Mouse (Mus musculus) stomach, embryonic 14.5 days (tissue): ENCODE data around the gene Vmn1r229. TPM values are rescaled to one million over a fixed set of nuclear protein-coding genes. Genes with fewer than 3 reads are reported as not detected.

Source experiments
- ATAC-seq: fragments of 200-750 bp; cut with Nextera tagmentation; 2 replicates; pipeline ENCODE4 v1.8.0; 2017; ENCODE audit warnings: low read depth, moderate TSS enrichment; ENCODE audit not compliant: insufficient number of reproducible peaks, insufficient read depth, low FRiP score
- H3K27ac ChIP-seq: fragments of 300-500 bp; sonication (generic); 2 replicates; pipeline ENCODE4 v1.5.1; 2014; ENCODE audit warnings: mild to moderate bottlenecking, low read length, moderate library complexity, mixed read lengths
- H3K27me3 ChIP-seq: fragments of 300-500 bp; sonication (generic); 2 replicates; pipeline ENCODE4 v1.6.1; 2014; ENCODE audit warnings: low read length, control low read depth, mixed read lengths; ENCODE audit not compliant: control insufficient read depth, insufficient read depth
- H3K36me3 ChIP-seq: fragments of 300-500 bp; sonication (generic); 2 replicates; pipeline ENCODE4 v1.6.1; 2014; ENCODE audit warnings: mild to moderate bottlenecking, control low read depth, low read length, moderate library complexity, mixed read lengths; ENCODE audit not compliant: control insufficient read depth, insufficient read depth
- H3K4me1 ChIP-seq: fragments of 300-500 bp; sonication (generic); 2 replicates; pipeline ENCODE4 v1.6.1; 2014; ENCODE audit warnings: low read length, control low read depth, mixed read lengths; ENCODE audit not compliant: control insufficient read depth, insufficient read depth
- H3K4me2 ChIP-seq: fragments of 300-500 bp; sonication (generic); replicated peaks from 2 replicates; pipeline ENCODE4 v1.6.1; 2014; ENCODE audit warnings: low read depth, low read length, control low read depth
- H3K4me3 ChIP-seq: fragments of 300-500 bp; sonication (generic); 2 replicates; pipeline ENCODE4 v1.5.1; 2014; ENCODE audit warnings: low read depth, low read length, control low read depth
- H3K9ac ChIP-seq: fragments of 300-500 bp; sonication (generic); replicated peaks from 2 replicates; pipeline ENCODE4 v1.6.1; 2014; ENCODE audit warnings: low read depth, mild to moderate bottlenecking, control low read depth, low read length, moderate library complexity, mixed read lengths
- H3K9me3 ChIP-seq: fragments of 300-500 bp; sonication (generic); 2 replicates; pipeline ENCODE4 v1.6.1; 2016; ENCODE audit warnings: low read depth, low read length, control low read depth; ENCODE audit not compliant: control insufficient read depth
- WGBS: fragments of 180-500 bp; shearing (Covaris S2); extraction: QIAGEN DNeasy Blood & Tissue Kit; methylation state at CpG from one replicate; pipeline ENCODE4 v1.1.7; 2014; 5-methylcytosine and 5-hydroxymethylcytosine counted together
- polyA plus RNA-seq: library from polyadenylated mRNA; unstranded; fragments of >200 nt; fragmentation: Nextera tagmentation; extraction: Ambion mirVana; gene quantifications from 2 replicates; pipeline ENCODE4 v1.2.1, GENCODE M21; 2014

Gene Vmn1r229
- 0.03 TPM in 1 of 2 replicates, not detected in the other for polyA plus RNA-seq

- 56% methylated on average over 1 of the region's 1 CpGs for WGBS
- Histone ChIP-seq H3K4me2 (no peak within 1 kb of the TSS), H3K27ac (no peak within 1 kb of the TSS), H3K4me1 (no peaks in the 10 kb centered on the region), H3K36me3 (no peaks in the 10 kb centered on the region), H3K27me3 (no peaks in the 10 kb centered on the region), H3K9ac (no peak within 1 kb of the TSS), H3K9me3 (no peaks in the 10 kb centered on the region), H3K4me3 (no peak within 1 kb of the TSS)
- no peak for ATAC-seq
These were observed at the start of gene Vmn1r229 for GRCm38 (mm10) chr17:20811255-20811654. Vmn1r229 (plus strand) TSS chr17:20811555.

DNA sequence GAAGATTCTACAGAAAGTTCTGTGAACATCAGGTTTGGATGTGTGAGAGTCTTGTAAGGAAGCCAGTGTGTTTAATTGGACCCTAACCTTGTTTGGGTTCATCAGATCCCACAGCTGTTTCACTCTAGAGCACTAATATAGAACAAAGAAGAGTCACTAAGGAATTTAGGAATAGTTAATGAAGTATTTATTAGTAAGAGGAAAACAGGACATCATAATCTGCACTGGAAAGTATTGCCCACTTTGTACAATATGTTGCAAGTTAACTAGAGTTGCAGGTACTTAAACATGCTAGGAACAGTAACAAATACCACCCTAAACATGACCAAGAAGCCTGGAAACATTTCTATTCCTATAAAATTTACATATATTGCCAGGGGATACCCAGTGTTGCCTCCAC is 25.3 kb upstream of the Vmn1r229 start, which contains the start of gene Vmn1r228:
Gene Vmn1r228, minus strand, starts transcription at position 101 of the 400 bp plus-strand sequence.
- no peak for ATAC-seq
- Histone ChIP-seq H3K9ac (no peak within 1 kb of the TSS), H3K27me3 (no peaks in the 10 kb centered on the region), H3K4me3 (no peak within 1 kb of the TSS), H3K4me2 (no peak within 1 kb of the TSS), H3K36me3 (no peaks in the 10 kb centered on the region), H3K4me1 (no peaks in the 10 kb centered on the region), H3K27ac (no peak within 1 kb of the TSS), H3K9me3 (peaks cover 2% of the 10 kb centered on the region; the same call in 1 of the 2 replicates)

DNA sequence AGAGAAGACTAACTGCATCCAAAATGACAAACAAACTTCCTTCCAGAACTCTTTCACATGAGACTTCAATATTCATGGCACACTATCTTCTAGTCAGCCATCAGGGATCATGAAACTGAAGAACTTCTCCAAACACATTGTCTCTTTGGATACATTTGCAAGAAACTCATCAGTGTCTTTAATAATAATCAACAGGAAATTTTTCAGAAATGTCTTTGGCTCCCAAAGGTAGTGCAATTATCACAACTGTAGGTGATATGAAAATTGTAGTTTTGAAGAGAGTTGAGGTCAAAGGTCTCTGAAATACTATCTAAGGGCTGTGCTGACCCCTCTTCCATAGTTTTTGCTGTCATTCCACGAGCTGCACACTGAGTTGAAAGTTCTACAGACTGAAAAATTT is 28.8 kb downstream of the Vmn1r229 start, which contains the start of gene Vmn1r230:
Gene Vmn1r230, plus strand, starts transcription at position 301 of the 400 bp plus-strand sequence.
- H3K4me1 ChIP-seq: no peaks in the 10 kb centered on the region
- H3K9me3 ChIP-seq: no peaks in the 10 kb centered on the region
- H3K27me3 ChIP-seq: no peaks in the 10 kb centered on the region
- no peak within 1 kb of the TSS for H3K27ac ChIP-seq
- H3K4me2 ChIP-seq: no peak within 1 kb of the TSS
- ATAC-seq: no peak
- H3K9ac ChIP-seq: no peak within 1 kb of the TSS
- no peak within 1 kb of the TSS for H3K4me3 ChIP-seq
- WGBS: 8% methylated on average over 1 of the region's 1 CpGs
- no peaks in the 10 kb centered on the region for H3K36me3 ChIP-seq

Other genes with a start within 250 kb of the Vmn1r229 start
- not detected in 2 replicates for gene Vmn2r109, start 246.8 kb upstream of the Vmn1r229 start, polyA plus RNA-seq
- 0.06 TPM in 1 of 2 replicates, not detected in the other for gene Vmn2r110, start 215.1 kb upstream of the Vmn1r229 start, polyA plus RNA-seq
- gene Fpr-rs3, start 186.7 kb upstream of the Vmn1r229 start, polyA plus RNA-seq: not detected in 2 replicates
- not detected in 2 replicates for gene Vmn1r226, start 128.7 kb upstream of the Vmn1r229 start, polyA plus RNA-seq
- gene Vmn1r227, start 81.7 kb upstream of the Vmn1r229 start, polyA plus RNA-seq: not detected in 2 replicates
- gene Vmn1r228, start 25.4 kb upstream of the Vmn1r229 start, polyA plus RNA-seq: not detected in 2 replicates
- not detected in 2 replicates for gene Vmn1r230, start 28.9 kb downstream of the Vmn1r229 start, polyA plus RNA-seq
- not detected in 2 replicates for gene Vmn1r231, start 93.5 kb downstream of the Vmn1r229 start, polyA plus RNA-seq
- not detected in 2 replicates for gene Vmn1r232, start 108.2 kb downstream of the Vmn1r229 start, polyA plus RNA-seq
- gene Ppp2r1a, start 133.8 kb downstream of the Vmn1r229 start, polyA plus RNA-seq: 429 and 450 TPM in 2 replicates
- gene Vmn1r233, start 184.9 kb downstream of the Vmn1r229 start, polyA plus RNA-seq: not detected in 2 replicates
- gene Zfp160, start 197.3 kb downstream of the Vmn1r229 start, polyA plus RNA-seq: 20.8 and 21.8 TPM in 2 replicates